Mouse (Mus musculus): ENCODE data around the gene Hoxc8. TPM values are rescaled to one million over a fixed set of nuclear protein-coding genes. Genes with fewer than 3 reads are reported as not detected.

Hoxc8 gene
- polyA plus RNA-seq, 1 experiment: 0.15 TPM

DNA sequence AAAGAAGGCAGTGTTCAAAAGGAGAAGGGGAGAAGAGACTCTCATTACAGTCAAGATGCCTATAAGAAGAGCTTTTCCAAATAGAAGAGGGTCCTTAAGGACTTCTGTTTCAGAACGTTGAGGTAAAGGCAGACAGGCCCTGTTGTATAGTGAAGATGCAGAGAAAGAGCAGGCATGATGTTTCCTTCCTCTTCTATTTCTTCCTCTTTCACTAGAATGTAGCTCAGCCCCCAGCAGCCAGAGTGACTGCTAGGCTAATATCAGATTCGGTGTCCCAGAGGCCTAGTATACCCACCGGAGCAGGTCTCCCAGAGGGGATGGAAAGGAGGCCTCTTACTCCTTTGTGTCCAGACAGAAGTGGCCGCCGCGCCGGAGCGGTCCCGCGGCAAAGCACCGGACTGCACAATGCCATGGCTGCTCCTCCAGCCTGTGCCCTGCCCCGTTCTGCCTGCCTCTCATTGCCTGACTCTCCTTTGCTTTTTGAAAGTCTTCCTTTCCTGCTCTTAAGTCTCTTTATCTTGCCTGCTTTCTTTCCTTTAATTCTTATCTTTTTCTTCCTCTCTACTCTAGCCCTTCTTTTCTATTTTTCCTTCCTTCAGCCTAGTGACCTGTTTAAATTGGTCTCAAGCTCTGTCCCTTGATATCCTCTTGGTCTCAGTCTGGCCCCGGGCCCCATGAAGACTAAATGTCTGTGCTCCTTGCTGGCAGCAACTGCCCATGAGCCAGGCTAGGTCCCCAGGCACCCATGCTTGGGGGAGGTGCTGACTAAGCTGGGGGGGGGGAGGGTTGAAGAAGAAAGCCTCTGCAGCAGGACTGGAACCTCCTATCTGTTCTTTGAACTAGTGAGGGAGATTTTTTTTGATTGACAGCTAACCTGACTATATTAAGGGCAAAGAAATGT, 11.5 kb upstream of the Hoxc8 start:
- Histone ChIP-seq H3K4me3 (ENCODE audit: control insufficient read depth, low read depth, low read length) (no peak overlapping the region), H3K27ac (ENCODE audit: control insufficient read depth, insufficient read depth, low read depth, low read length) (no peak overlapping the region), H3K4me1 (ENCODE audit: control insufficient read depth, insufficient read depth, low read length) (peaks cover 6% of the 10 kb centered on the region), H3K27me3 (ENCODE audit: control insufficient read depth, insufficient read depth, low read length) (peaks cover 10% of the 10 kb centered on the region), H3K36me3 (ENCODE audit: control insufficient read depth, insufficient read depth, low read length) (no peaks in the 10 kb centered on the region)
- no peak for TF ChIP-seq POLR2A (IDR thresholded peaks at IDR 0.05; ENCODE audit: control insufficient read depth, low read depth, low read length)
- no peak for TF ChIP-seq CTCF (IDR thresholded peaks at IDR 0.05; ENCODE audit: control insufficient read depth, insufficient read depth, insufficient replicate concordance, low read depth, low read length)

- Histone ChIP-seq H3K36me3 (ENCODE audit: control insufficient read depth, insufficient read depth, low read length) (no peaks in the 10 kb centered on the region), H3K4me1 (ENCODE audit: control insufficient read depth, insufficient read depth, low read length) (peaks cover 6% of the 10 kb centered on the region)
Measured at GRCm38 (mm10) chr15:102979936-102980335, 10.5 kb upstream of the Hoxc8 start.

DNA sequence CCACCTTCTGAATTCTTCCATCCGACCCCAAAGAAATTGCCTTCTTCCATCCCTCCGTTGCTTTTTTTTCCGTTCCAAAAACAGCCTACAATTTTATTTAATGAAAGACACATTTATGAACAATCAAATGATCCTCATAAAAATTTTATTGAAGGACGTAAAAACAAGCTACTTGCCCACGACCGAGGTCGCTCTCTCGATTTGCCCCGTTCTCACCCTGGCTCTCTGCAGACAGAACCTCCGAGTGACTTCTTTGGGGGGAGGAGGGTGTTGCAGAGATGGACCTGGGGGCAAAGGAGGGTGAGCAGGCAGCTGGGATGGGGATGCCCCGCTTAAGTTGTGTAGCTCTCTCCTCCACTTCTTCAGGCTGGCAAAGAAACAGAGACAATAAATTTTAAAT, 10.1 kb upstream of the Hoxc8 start:
- Histone ChIP-seq H3K4me1 (ENCODE audit: control insufficient read depth, insufficient read depth, low read length) (peaks cover 6% of the 10 kb centered on the region), H3K36me3 (ENCODE audit: control insufficient read depth, insufficient read depth, low read length) (no peaks in the 10 kb centered on the region), H3K27ac (ENCODE audit: control insufficient read depth, insufficient read depth, low read depth, low read length) (no peak overlapping the region), H3K27me3 (ENCODE audit: control insufficient read depth, insufficient read depth, low read length) (peaks cover 12% of the 10 kb centered on the region), H3K4me3 (ENCODE audit: control insufficient read depth, low read depth, low read length) (no peak overlapping the region)
- TF ChIP-seq POLR2A (IDR thresholded peaks at IDR 0.05; ENCODE audit: control insufficient read depth, low read depth, low read length): no peak

More at GRCm38 (mm10) chr15:102979936-102980335, 10.5 kb upstream of the Hoxc8 start:
- no peak for TF ChIP-seq CTCF (IDR thresholded peaks at IDR 0.05; ENCODE audit: control insufficient read depth, insufficient read depth, insufficient replicate concordance, low read depth, low read length)
- no peak for TF ChIP-seq POLR2A (IDR thresholded peaks at IDR 0.05; ENCODE audit: control insufficient read depth, low read depth, low read length)
- Histone ChIP-seq H3K27ac (ENCODE audit: control insufficient read depth, insufficient read depth, low read depth, low read length) (no peak overlapping the region), H3K4me3 (ENCODE audit: control insufficient read depth, low read depth, low read length) (no peak overlapping the region), H3K27me3 (ENCODE audit: control insufficient read depth, insufficient read depth, low read length) (peaks cover 12% of the 10 kb centered on the region)

DNA sequence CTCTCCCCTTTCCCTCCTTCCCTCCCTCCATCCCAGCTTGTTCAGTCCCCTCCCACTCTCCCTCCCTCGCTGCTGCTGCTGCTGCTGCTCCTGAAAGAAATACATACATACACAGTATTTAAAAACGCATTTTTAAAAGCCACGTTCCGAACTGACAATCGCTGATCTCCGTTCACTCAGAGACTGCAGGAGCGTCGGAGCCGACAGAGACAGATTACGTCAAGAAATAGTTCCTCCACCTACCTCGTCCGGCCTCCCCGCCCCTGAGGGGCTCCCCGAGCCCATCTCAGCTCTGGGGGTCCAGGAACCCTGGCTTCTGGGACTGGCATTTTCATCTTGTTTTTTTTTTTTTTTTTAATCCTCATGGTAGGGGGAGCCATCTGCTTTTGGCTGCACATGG, 9.5 kb upstream of the Hoxc8 start:
- Histone ChIP-seq H3K27me3 (ENCODE audit: control insufficient read depth, insufficient read depth, low read length) (peaks cover 12% of the 10 kb centered on the region), H3K36me3 (ENCODE audit: control insufficient read depth, insufficient read depth, low read length) (no peaks in the 10 kb centered on the region), H3K4me1 (ENCODE audit: control insufficient read depth, insufficient read depth, low read length) (peaks cover 4% of the 10 kb centered on the region), H3K27ac (ENCODE audit: control insufficient read depth, insufficient read depth, low read depth, low read length) (no peak overlapping the region), H3K4me3 (ENCODE audit: control insufficient read depth, low read depth, low read length) (peak overlapping the region; percentile 24; the same call in 1 of the 2 replicates)
- TF ChIP-seq CTCF (IDR thresholded peaks at IDR 0.05; ENCODE audit: control insufficient read depth, insufficient read depth, insufficient replicate concordance, low read depth, low read length) (no peak), POLR2A (IDR thresholded peaks at IDR 0.05; ENCODE audit: control insufficient read depth, low read depth, low read length) (no peak)

GRCm38 (mm10) chr15:102981379-102982288, 8.8 kb upstream of the Hoxc8 start:
- TF ChIP-seq POLR2A (IDR thresholded peaks at IDR 0.05; ENCODE audit: control insufficient read depth, low read depth, low read length): no peak
- no peak for TF ChIP-seq CTCF (IDR thresholded peaks at IDR 0.05; ENCODE audit: control insufficient read depth, insufficient read depth, insufficient replicate concordance, low read depth, low read length)
- Histone ChIP-seq H3K27ac (ENCODE audit: control insufficient read depth, insufficient read depth, low read depth, low read length) (no peak overlapping the region), H3K27me3 (ENCODE audit: control insufficient read depth, insufficient read depth, low read length) (peaks cover 12% of the 10 kb centered on the region), H3K4me1 (ENCODE audit: control insufficient read depth, insufficient read depth, low read length) (peaks cover 4% of the 10 kb centered on the region), H3K36me3 (ENCODE audit: control insufficient read depth, insufficient read depth, low read length) (no peaks in the 10 kb centered on the region), H3K4me3 (ENCODE audit: control insufficient read depth, low read depth, low read length) (peak overlapping the region; percentile 80)

DNA sequence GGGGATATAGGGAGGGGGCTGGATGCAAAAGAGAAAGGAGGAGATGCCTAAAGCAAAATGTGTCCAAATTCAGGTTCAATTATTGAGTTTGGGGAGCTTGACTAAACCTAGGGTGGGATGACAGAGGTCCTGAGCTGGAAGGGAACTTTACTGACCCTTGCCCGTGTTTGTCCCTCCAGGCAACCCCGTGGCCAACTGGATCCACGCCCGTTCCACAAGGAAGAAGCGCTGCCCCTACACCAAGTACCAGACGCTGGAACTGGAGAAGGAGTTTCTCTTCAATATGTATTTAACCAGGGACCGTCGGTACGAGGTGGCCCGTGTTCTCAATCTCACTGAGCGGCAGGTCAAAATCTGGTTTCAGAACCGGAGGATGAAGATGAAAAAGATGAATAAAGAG, 6.7 kb upstream of the Hoxc8 start:
- Histone ChIP-seq H3K36me3 (ENCODE audit: control insufficient read depth, insufficient read depth, low read length) (no peaks in the 10 kb centered on the region), H3K4me1 (ENCODE audit: control insufficient read depth, insufficient read depth, low read length) (peaks cover 4% of the 10 kb centered on the region), H3K4me3 (ENCODE audit: control insufficient read depth, low read depth, low read length) (no peak overlapping the region), H3K27ac (ENCODE audit: control insufficient read depth, insufficient read depth, low read depth, low read length) (no peak overlapping the region), H3K27me3 (ENCODE audit: control insufficient read depth, insufficient read depth, low read length) (peaks cover 13% of the 10 kb centered on the region)
- TF ChIP-seq CTCF (IDR thresholded peaks at IDR 0.05; ENCODE audit: control insufficient read depth, insufficient read depth, insufficient replicate concordance, low read depth, low read length) (no peak), POLR2A (IDR thresholded peaks at IDR 0.05; ENCODE audit: control insufficient read depth, low read depth, low read length) (no peak)

DNA sequence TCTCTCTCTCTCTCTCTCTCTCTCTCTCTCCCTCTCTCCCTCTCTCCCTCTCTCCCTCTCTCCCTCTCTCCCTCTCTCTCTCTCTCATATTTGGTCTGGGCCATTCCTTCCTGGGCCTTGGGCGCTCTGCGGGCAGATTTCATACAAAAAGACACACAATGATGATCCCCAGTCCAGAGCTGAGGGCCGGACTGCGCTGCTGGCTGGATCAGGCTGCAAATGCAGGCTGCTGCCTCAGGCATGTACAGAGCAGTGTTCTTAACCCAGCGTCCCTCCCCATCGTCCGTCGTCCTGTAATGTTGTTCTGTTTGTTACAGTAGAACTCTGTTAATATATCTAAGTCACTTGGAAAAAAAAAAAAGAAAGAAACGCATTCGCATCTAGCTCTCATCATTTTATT, 5.9 kb upstream of the Hoxc8 start:
- Histone ChIP-seq H3K4me3 (ENCODE audit: control insufficient read depth, low read depth, low read length) (no peak overlapping the region), H3K27me3 (ENCODE audit: control insufficient read depth, insufficient read depth, low read length) (peaks cover 13% of the 10 kb centered on the region), H3K4me1 (ENCODE audit: control insufficient read depth, insufficient read depth, low read length) (peaks cover 4% of the 10 kb centered on the region), H3K27ac (ENCODE audit: control insufficient read depth, insufficient read depth, low read depth, low read length) (no peak overlapping the region), H3K36me3 (ENCODE audit: control insufficient read depth, insufficient read depth, low read length) (no peaks in the 10 kb centered on the region)
- TF ChIP-seq POLR2A (IDR thresholded peaks at IDR 0.05; ENCODE audit: control insufficient read depth, low read depth, low read length) (no peak), CTCF (IDR thresholded peaks at IDR 0.05; ENCODE audit: control insufficient read depth, insufficient read depth, insufficient replicate concordance, low read depth, low read length) (no peak)

Measured in testis, adult 2 months (tissue).